Mouse (Mus musculus): Measurements from ENCODE around the gene Serpina3k. TPM values are rescaled to one million over a fixed set of nuclear protein-coding genes. Genes with fewer than 3 reads are reported as not detected.
"Not testable (repeated sequence)": the region's sequence is repeated elsewhere in the genome, so short reads cannot be mapped to it uniquely, and the experiment has no call there.

Serpina3k gene
- total RNA-seq, 1 experiment from 2014 or later = not detected

DNA sequence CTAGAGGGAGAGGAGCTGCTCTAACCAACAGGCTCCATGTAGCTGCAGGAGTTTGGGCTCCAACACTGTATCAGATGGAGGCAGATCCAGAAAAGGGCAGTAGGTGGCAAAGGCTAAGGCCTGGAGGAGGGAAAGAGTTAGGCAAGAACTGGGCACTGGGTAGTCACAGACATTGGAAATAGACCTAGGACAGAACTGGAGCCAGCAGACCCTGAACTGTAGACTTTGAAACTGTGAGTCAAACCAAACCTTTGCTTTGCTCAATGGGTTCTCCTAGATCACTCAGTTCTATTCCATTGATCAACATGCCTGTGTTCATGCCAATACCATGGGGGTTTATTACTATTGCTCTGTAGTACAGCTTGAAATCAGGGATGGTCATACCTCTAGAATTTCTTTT is 47.7 kb downstream of the Serpina3k start:
- not testable (repeated sequence) for ATAC-seq (replicated peaks; ENCODE audit: low read depth, poor library complexity, severe bottlenecking)

DNA sequence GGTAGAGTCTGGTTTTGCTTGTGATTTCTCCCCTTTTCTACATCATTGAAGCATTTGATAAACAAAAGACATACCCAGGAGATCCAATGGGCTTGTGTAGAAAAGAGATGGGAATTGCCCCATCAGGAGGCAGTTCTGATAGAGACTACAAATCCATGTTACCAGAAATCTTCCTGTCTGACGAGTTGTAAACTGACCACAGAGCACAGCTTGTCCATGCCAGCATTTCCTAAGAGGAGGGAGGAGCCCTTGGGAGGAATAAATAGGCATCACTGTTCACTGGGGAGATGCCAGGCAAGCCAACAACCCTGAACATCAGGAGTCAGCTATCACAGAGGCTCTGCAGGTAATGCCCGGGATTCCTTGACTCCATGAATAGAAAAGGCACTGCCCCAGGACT is 48.6 kb downstream of the Serpina3k start:
- ATAC-seq (replicated peaks; ENCODE audit: low read depth, poor library complexity, severe bottlenecking) = not testable (repeated sequence)

DNA sequence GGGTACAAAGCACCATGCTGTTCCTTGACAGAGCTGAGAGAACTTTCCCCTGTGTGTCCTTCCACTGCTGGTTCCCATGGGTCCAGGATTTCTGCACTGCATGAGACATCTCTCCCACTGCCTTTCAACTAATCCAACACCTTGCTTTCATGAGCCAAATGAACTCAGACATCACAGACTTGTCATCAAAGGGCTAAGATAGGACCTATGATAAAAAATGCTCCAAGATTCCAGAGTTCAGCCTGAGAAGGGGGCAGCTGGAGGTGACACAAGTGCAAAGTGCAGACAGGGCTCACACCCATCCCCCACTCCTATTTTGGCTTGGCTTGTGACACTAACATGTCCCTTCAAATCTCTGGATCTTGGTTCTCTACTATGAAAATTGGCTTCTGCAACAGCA is 50.2 kb downstream of the Serpina3k start:
- no peak for ATAC-seq (replicated peaks; ENCODE audit: low read depth, poor library complexity, severe bottlenecking)

GRCm38 (mm10) chr12:104391057-104391456 is 52.8 kb downstream of the Serpina3k start:
- peak; percentile 68 for ATAC-seq (replicated peaks; ENCODE audit: low read depth, poor library complexity, severe bottlenecking)

Other genes with a start within 250 kb of the Serpina3k start
- gene Serpina5, start 237.4 kb upstream of the Serpina3k start, total RNA-seq (2017) = not detected in 2 replicates
- not detected in 2 replicates for gene Serpina3a, start 225.8 kb upstream of the Serpina3k start, total RNA-seq (2017)
- gene Serpina3b, start 210.5 kb upstream of the Serpina3k start, total RNA-seq (2017) = 0.10 and 0.27 TPM in 2 replicates
- not detected in 2 replicates for gene Serpina3c, start 184.6 kb upstream of the Serpina3k start, total RNA-seq (2017)
- 0.63 and 0.73 TPM in 2 replicates for gene Serpina3f, start 123.9 kb upstream of the Serpina3k start, total RNA-seq (2017)
- gene Serpina3g, start 102.2 kb upstream of the Serpina3k start, total RNA-seq (2017) = 59.1 and 74.1 TPM in 2 replicates
- not detected in 2 replicates for gene Serpina3i, start 75.4 kb upstream of the Serpina3k start, total RNA-seq (2017)
- gene Serpina3j, start 23.9 kb upstream of the Serpina3k start, total RNA-seq (2017) = not detected in 2 replicates
- gene Serpina3m, start within 50 bp of the Serpina3k start, total RNA-seq (2017) = not detected in 2 replicates
- not detected in 2 replicates for gene Serpina3n, start 68.2 kb downstream of the Serpina3k start, total RNA-seq (2017)
- gene Gsc, start 134.8 kb downstream of the Serpina3k start, total RNA-seq (2017) = not detected in 2 replicates